Mouse (Mus musculus) limb, embryonic 12.5 days (tissue): ENCODE measurements around the gene Arid5b. TPM values are rescaled to one million over a fixed set of nuclear protein-coding genes. Genes with fewer than 3 reads are reported as not detected.

Source experiments
- ATAC-seq: fragments of 200-750 bp; cut with Nextera tagmentation; 2 replicates; pipeline ENCODE4 v1.8.0; 2017; ENCODE audit warnings: low read depth, moderate TSS enrichment; ENCODE audit not compliant: insufficient number of reproducible peaks, insufficient read depth, low FRiP score, low TSS enrichment
- H3K27ac ChIP-seq: fragments of 300-500 bp; sonication (generic); 2 replicates; pipeline ENCODE4 v1.5.1; 2016; ENCODE audit warnings: mild to moderate bottlenecking, moderate library complexity
- H3K27me3 ChIP-seq: fragments of 300-500 bp; sonication (generic); 2 replicates; pipeline ENCODE4 v1.6.1; 2016; ENCODE audit warnings: mild to moderate bottlenecking, moderate library complexity
- H3K36me3 ChIP-seq: fragments of 300-500 bp; sonication (generic); 2 replicates; pipeline ENCODE4 v1.6.1; 2016; ENCODE audit warnings: mild to moderate bottlenecking, moderate library complexity
- H3K4me1 ChIP-seq: fragments of 300-500 bp; sonication (generic); replicated peaks from 2 replicates; pipeline ENCODE4 v1.6.1; 2016
- H3K4me2 ChIP-seq: fragments of 300-500 bp; sonication (generic); 2 replicates; pipeline ENCODE4 v1.6.1; 2016; ENCODE audit warnings: mild to moderate bottlenecking, moderate library complexity
- H3K4me3 ChIP-seq: fragments of 300-500 bp; sonication (generic); replicated peaks from 2 replicates; pipeline ENCODE4 v1.5.1; 2016; ENCODE audit warnings: mild to moderate bottlenecking
- H3K9ac ChIP-seq: fragments of 300-500 bp; sonication (generic); replicated peaks from 2 replicates; pipeline ENCODE4 v1.6.1; 2016; ENCODE audit warnings: mild to moderate bottlenecking, moderate library complexity
- H3K9me3 ChIP-seq: fragments of 300-500 bp; sonication (generic); 2 replicates; pipeline ENCODE4 v1.6.1; 2016; ENCODE audit warnings: mild to moderate bottlenecking, moderate library complexity
- WGBS: fragments of 180-500 bp; shearing (Covaris S2); methylation state at CpG from one replicate; pipeline ENCODE4 v1.1.7; 2016; 5-methylcytosine and 5-hydroxymethylcytosine counted together
- polyA plus RNA-seq: library from polyadenylated mRNA; unstranded; fragments of >200 nt; fragmentation: Nextera tagmentation; extraction: Ambion mirVana; gene quantifications from 2 replicates; pipeline ENCODE4 v1.2.1, GENCODE M21; 2016

The Arid5b gene
- polyA plus RNA-seq, 1 experiment from 2014 or later: 48.0 TPM

DNA sequence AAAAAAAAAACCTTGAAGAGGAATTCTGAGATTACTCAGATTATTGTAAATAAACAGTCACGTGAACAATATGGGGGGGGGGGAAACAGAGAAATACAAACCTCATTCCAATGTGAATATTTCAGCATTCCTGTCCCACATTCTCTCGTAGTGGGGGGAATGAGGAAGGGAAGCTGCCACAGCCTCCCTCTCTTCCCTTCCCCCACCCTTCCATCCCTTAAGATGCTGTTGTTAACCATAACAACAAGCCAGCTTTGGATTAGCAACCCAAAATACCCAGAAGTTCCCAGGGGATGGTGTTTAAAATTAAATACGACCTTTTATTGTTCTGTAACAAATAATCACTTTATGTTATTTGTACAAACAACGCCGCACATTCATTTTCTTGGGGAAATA is 69.9 kb downstream of the Arid5b start:
- H3K4me2 ChIP-seq: peak overlapping the region; percentile 47; the same call in 1 of the 2 replicates
- ATAC-seq: no peak

DNA sequence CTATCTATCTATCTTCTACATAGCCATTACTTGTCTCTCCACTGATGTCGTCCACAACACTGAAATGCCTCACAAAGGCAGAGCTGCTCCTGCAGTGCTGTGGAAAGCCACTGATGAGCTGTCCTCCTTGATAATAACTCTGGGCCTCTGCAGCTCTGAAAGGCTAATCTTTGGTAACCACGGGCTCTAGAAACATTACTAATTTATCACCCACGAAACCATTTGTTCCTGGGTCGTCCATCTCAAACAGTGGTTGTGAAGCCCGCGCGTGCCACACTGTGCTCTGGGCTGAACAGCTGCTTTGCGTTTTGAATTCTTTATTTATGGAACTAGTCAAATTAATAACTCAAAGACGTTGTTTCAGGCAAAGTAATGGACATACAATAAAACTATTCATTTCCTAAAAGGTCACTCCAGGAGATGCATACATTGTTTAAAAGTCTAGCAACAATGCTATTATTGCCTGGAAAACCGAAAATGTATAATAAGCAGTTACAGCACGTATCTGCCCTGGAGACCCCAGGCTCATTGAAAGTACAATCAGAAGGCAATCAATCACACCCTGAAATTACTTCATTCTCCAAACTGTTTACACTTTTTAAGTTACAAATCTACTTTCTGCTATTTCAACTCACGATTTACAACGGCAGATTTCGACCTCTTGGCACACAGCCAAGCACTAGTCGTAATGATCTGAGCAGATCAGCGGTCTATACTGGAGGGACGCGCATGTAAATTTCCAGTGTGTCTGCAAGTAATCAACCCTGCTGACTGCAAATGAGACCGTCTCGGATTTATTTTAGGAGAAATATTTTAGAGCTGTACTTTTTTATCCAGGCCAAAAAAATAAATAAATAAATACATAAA is 70.5 kb downstream of the Arid5b start:
- Histone ChIP-seq H3K27ac (peak overlapping the region; percentile 31; the same call in 1 of the 2 replicates), H3K4me2 (peak overlapping the region; percentile 47), H3K36me3 (peaks cover 15% of the 10 kb centered on the region; the same call in 1 of the 2 replicates), H3K9ac (no peak overlapping the region), H3K27me3 (no peaks in the 10 kb centered on the region), H3K4me3 (no peak overlapping the region; the same call in 1 of the 2 replicates), H3K4me1 (peaks cover 36% of the 10 kb centered on the region), H3K9me3 (no peaks in the 10 kb centered on the region)
- 8% methylated on average over 20 of the region's 20 CpGs for WGBS
- no peak for ATAC-seq

More for the DNA sequence above, 69.9 kb downstream of the Arid5b start:
- no peaks in the 10 kb centered on the region for H3K27me3 ChIP-seq
- H3K4me3 ChIP-seq: no peak overlapping the region
- peaks cover 15% of the 10 kb centered on the region; the same call in 1 of the 2 replicates for H3K36me3 ChIP-seq
- no peaks in the 10 kb centered on the region for H3K9me3 ChIP-seq
- peak overlapping the region; percentile 56 for H3K27ac ChIP-seq
- 30% methylated on average over 5 of the region's 5 CpGs for WGBS
- H3K9ac ChIP-seq: no peak overlapping the region
- H3K4me1 ChIP-seq: peaks cover 36% of the 10 kb centered on the region

DNA sequence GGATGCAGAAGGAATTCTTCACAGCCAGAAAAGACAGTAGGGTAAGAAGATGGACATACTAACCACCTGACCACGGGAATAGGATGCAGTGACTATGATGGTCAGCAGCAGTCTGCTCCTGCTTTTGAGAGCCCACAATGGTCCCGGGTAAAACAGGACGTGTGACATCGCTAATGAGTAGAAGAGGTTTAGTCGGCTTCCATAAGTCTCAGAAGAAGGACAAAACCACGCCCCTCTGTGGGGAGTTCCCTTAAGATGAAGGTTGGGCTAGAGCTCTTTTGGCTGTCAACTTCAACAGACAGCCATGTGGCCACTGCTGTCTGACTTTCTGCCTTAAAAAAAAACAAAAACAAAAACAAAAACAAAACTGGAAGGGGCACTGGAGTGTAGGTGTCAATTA is 74.1 kb downstream of the Arid5b start:
- peaks cover 43% of the 10 kb centered on the region for H3K36me3 ChIP-seq
- no peak overlapping the region for H3K9ac ChIP-seq
- no peak for ATAC-seq
- H3K9me3 ChIP-seq: no peaks in the 10 kb centered on the region
- no peak overlapping the region for H3K4me3 ChIP-seq
- H3K4me2 ChIP-seq: no peak overlapping the region
- H3K4me1 ChIP-seq: peaks cover 17% of the 10 kb centered on the region
- no peak overlapping the region for H3K27ac ChIP-seq
- 86% methylated on average over 6 of the region's 6 CpGs for WGBS
- no peaks in the 10 kb centered on the region for H3K27me3 ChIP-seq

DNA sequence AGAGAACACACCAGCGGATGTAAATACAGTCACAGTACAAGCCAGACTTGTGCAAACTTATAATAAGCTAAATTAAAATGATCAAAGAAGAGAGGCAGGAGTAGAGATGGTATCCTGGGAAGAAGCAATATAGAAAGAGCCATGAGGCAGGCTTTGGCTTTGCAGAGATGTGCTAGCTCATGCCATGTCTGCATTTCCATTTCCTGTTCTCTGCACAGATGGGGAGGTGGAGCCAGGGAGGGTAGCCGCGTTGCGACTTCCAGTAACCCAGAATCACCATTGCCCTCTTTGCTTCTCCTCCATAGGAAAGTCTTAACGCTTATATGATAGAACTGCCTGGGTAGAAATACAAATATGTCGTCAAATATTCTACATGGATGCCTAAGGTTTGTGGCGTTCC is 74.7 kb downstream of the Arid5b start:
- no peak overlapping the region for H3K27ac ChIP-seq
- 94% methylated on average over 7 of the region's 7 CpGs for WGBS
- ATAC-seq: no peak
- H3K4me3 ChIP-seq: no peak overlapping the region
- peaks cover 11% of the 10 kb centered on the region for H3K4me1 ChIP-seq
- H3K27me3 ChIP-seq: no peaks in the 10 kb centered on the region
- no peak overlapping the region for H3K9ac ChIP-seq
- H3K4me2 ChIP-seq: no peak overlapping the region
- peaks cover 48% of the 10 kb centered on the region for H3K36me3 ChIP-seq
- no peaks in the 10 kb centered on the region for H3K9me3 ChIP-seq

DNA sequence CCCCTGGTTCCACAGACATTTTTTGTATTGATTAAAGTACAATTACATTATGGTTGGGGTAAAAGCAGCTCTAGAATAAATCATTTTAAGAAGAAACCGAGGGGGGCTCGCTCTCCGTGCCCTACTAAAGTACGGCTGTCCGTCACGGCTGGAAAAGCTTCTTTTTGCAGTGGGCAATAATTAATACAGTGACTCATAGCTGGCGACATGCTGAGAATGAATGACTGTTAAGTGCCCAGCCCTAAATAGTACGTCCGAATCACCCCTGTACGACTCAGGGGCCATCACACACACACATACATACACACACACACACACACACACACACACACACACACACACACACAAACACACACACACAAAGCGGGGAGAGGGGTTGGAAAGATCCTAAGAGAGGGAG is 75.2 kb downstream of the Arid5b start:
- Histone ChIP-seq H3K4me2 (no peak overlapping the region), H3K9me3 (no peaks in the 10 kb centered on the region), H3K36me3 (peaks cover 54% of the 10 kb centered on the region), H3K4me1 (peaks cover 7% of the 10 kb centered on the region), H3K9ac (no peak overlapping the region), H3K27me3 (no peaks in the 10 kb centered on the region), H3K27ac (no peak overlapping the region), H3K4me3 (no peak overlapping the region)
- 80% methylated on average over 11 of the region's 11 CpGs for WGBS
- no peak for ATAC-seq

DNA sequence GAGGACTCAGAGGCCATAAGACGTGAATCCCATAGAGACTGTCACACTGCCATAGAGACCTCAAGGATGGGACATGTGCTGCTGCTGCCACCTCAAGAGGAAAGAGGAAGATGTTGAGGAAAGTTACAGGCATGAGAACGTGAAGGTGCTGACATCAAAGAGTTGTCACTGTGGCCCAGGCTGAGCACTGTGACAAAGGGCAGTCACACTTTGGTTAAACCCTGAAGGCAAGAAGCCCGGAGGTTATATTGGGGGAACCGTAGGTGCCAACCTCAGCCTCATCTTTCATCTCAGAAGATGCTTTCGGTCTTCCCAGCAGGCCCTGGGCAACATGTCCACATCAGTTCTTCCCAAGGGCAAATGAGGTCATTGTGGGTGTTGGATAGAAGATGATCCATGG is 79.1 kb downstream of the Arid5b start:
- H3K4me3 ChIP-seq: no peak overlapping the region
- ATAC-seq: no peak
- 84% methylated on average over 5 of the region's 5 CpGs for WGBS
- H3K4me1 ChIP-seq: no peaks in the 10 kb centered on the region
- no peak overlapping the region for H3K9ac ChIP-seq
- H3K4me2 ChIP-seq: no peak overlapping the region
- H3K36me3 ChIP-seq: peaks cover 53% of the 10 kb centered on the region
- no peaks in the 10 kb centered on the region for H3K27me3 ChIP-seq
- no peak overlapping the region for H3K27ac ChIP-seq
- no peaks in the 10 kb centered on the region for H3K9me3 ChIP-seq

DNA sequence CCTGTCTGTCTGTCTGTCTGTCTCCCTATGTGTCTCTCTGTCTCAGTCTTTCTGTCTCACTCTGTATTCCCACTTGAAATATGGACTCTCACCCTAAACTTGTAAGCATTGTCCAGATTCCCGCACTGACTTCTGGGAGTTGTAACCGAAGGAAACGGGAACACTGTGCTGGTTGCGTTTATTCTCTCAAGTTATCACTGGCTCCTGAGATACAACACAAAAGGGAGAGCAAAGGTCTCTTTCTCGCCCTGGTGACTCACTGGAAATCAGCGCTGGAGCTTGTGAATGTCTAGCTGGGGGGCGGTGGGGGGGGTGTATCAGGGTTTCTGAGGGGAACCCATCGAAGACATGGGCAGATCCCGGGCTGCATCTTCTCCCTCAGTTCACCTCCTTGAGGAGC is 82.2 kb downstream of the Arid5b start:
- 79% methylated on average over 9 of the region's 9 CpGs for WGBS
- Histone ChIP-seq H3K9me3 (no peaks in the 10 kb centered on the region), H3K4me2 (no peak overlapping the region), H3K4me3 (no peak overlapping the region), H3K27me3 (no peaks in the 10 kb centered on the region), H3K9ac (no peak overlapping the region), H3K4me1 (peaks cover 27% of the 10 kb centered on the region), H3K27ac (no peak overlapping the region), H3K36me3 (peaks cover 32% of the 10 kb centered on the region)
- no peak for ATAC-seq

DNA sequence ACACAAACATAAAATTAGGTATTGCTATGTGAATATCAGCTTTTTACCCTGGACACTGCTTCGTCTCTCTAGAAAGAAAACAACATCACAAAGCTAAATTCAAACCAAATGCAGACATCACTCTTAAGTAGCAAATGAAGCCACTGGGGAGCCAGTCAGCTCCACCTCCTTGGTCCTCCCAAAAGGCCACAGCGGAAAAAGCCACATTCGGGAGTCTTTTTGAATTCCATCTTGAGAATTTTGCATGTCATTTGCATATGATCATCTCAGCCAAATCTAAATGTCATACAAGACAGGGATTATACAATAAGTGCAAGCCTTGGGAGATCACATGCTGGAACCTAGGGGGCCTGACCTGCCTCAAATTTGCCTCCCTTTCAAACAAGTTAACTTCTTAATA is 85.0 kb downstream of the Arid5b start:
- Histone ChIP-seq H3K36me3 (peaks cover 6% of the 10 kb centered on the region; the same call in 1 of the 2 replicates), H3K27ac (peak overlapping the region; percentile 72), H3K9ac (no peak overlapping the region), H3K4me2 (no peak overlapping the region), H3K27me3 (no peaks in the 10 kb centered on the region), H3K4me1 (peaks cover 43% of the 10 kb centered on the region), H3K9me3 (no peaks in the 10 kb centered on the region), H3K4me3 (no peak overlapping the region)
- 25% methylated on average over 3 of the region's 3 CpGs for WGBS
- no peak for ATAC-seq

DNA sequence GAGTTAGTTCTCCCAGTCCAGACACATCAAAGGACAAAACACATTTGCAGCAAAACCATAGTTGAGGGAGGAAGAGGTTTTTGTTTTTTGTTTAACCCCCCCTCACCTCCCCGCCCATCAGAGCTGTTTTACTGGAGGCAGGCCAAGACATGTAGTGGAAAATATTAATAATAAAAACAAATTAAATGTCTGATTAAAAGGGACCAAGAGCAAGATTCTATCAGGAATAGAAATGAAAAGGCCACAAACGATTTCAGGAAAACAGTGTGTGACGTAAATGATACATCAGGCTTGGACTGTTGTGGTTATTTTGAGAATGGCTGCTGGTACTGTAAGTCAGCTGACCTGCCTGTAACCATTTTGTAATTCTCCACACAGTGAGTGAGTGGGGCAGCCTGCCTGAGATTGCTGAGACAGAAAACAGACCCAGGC is 85.7 kb downstream of the Arid5b start:
- Histone ChIP-seq H3K36me3 (peaks cover 6% of the 10 kb centered on the region; the same call in 1 of the 2 replicates), H3K9me3 (no peaks in the 10 kb centered on the region), H3K9ac (no peak overlapping the region), H3K27me3 (no peaks in the 10 kb centered on the region), H3K27ac (peak overlapping the region; percentile 80), H3K4me1 (peaks cover 43% of the 10 kb centered on the region), H3K4me3 (no peak overlapping the region), H3K4me2 (peak overlapping the region; percentile 34; the same call in 1 of the 2 replicates)
- 29% methylated on average over 3 of the region's 3 CpGs for WGBS
- ATAC-seq: peak; percentile 67; the same call in 1 of the 2 replicates

DNA sequence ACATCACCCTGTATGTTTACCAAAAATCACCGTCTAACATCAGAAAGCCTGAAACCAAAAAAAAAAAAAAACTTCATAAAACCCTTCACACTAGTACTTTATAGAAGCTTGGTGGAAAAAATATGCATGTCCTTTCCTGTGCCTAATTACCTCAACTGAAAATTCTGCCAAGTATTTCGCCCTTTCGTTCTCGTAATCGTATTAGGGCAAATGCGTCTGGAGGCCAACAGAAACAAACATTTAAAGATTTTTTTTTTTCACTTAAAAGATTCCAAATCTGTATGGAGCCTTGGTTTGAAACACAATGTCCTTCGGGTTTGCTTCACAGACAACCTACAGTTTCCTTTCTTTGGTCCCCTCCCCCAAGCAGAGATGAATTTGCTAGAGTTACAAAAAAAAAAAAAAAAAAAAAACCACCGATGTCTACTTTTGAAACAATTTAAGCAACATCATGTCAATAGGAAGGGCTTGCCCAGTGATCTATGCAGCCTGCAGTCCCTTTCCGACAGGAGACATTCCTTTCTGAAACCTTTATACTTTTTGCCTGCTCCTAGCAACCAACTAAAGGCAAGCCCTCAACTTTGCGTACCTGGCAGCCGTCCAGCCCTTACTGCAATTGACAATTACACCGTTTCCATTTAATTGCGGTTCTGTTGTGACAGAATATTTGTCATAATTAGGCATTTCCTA is 86.7 kb downstream of the Arid5b start:
- H3K4me1 ChIP-seq: peaks cover 43% of the 10 kb centered on the region
- H3K4me3 ChIP-seq: no peak overlapping the region
- peaks cover 16% of the 10 kb centered on the region for H3K36me3 ChIP-seq
- H3K9me3 ChIP-seq: no peaks in the 10 kb centered on the region
- H3K27ac ChIP-seq: peak overlapping the region; percentile 57; the same call in 1 of the 2 replicates
- no peaks in the 10 kb centered on the region for H3K27me3 ChIP-seq
- WGBS: 24% methylated on average over 13 of the region's 13 CpGs
- peak overlapping the region; percentile 34 for H3K4me2 ChIP-seq
- ATAC-seq: no peak
- H3K9ac ChIP-seq: no peak overlapping the region

DNA sequence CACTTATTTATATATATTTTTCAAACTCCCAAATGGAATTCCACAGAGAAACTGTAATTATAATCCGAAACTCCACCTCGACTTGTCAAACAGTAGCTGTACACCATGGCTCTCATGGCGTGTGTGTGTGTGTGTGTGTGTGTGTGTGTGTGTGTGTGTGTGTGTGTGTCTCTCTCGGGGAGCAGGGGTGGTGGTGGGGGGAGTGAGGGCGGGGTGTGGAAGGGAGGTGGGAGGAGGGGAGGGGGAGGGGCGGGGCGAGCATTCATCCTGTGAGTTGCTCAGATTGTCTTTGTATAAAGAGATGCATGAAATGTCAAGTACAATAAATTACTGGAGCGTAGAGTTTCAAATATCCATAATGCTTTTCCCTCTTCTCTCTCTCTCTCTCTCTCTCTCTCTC is 87.4 kb downstream of the Arid5b start:
- H3K27ac ChIP-seq: 0 out of 2 replicates have a peak overlapping the region, but pooled peaks have one; percentile 50
- peaks cover 43% of the 10 kb centered on the region for H3K4me1 ChIP-seq
- no peak overlapping the region for H3K4me3 ChIP-seq
- peak overlapping the region; percentile 34 for H3K4me2 ChIP-seq
- H3K9ac ChIP-seq: no peak overlapping the region
- no peak for ATAC-seq
- 46% methylated on average over 6 of the region's 8 CpGs for WGBS
- H3K27me3 ChIP-seq: no peaks in the 10 kb centered on the region
- peaks cover 23% of the 10 kb centered on the region for H3K36me3 ChIP-seq
- H3K9me3 ChIP-seq: no peaks in the 10 kb centered on the region
